Mouse (Mus musculus): ENCODE data around the gene Tmem164.

Tmem164 gene

GRCm38 (mm10) chrX:142748574-142748973 is 67.4 kb downstream of the Tmem164 start:
- no peak for DNase-seq (ENCODE audit: low spot score)

GRCm38 (mm10) chrX:142750775-142751174 is 69.6 kb downstream of the Tmem164 start:
- DNase-seq (ENCODE audit: low spot score), result no peak

GRCm38 (mm10) chrX:142755542-142755941 is 74.3 kb downstream of the Tmem164 start:
- DNase-seq (ENCODE audit: low spot score), result no peak

- no peak for DNase-seq (ENCODE audit: low spot score)
Measured at GRCm38 (mm10) chrX:142760415-142760814, 79.2 kb downstream of the Tmem164 start.

GRCm38 (mm10) chrX:142763337-142763736 is 82.1 kb downstream of the Tmem164 start:
- DNase-seq (ENCODE audit: low spot score), result no peak

- DNase-seq (ENCODE audit: low spot score), result no peak
Measured at GRCm38 (mm10) chrX:142769698-142770097, 88.5 kb downstream of the Tmem164 start.

- no peak for DNase-seq (ENCODE audit: low spot score)
Measured at GRCm38 (mm10) chrX:142773658-142774057, 92.5 kb downstream of the Tmem164 start.

- DNase-seq (ENCODE audit: low spot score), result no peak
Measured at GRCm38 (mm10) chrX:142776131-142776530, 94.9 kb downstream of the Tmem164 start.

- no peak for DNase-seq (ENCODE audit: low spot score)
Measured at GRCm38 (mm10) chrX:142778638-142779037, 97.4 kb downstream of the Tmem164 start.

- no peak for DNase-seq (ENCODE audit: low spot score)
Measured at GRCm38 (mm10) chrX:142786160-142787052, 105.2 kb downstream of the Tmem164 start.

GRCm38 (mm10) chrX:142792185-142792584 is 111.0 kb downstream of the Tmem164 start:
- DNase-seq (ENCODE audit: low spot score), result no peak

- DNase-seq (ENCODE audit: low spot score), result no peak
Measured at GRCm38 (mm10) chrX:142794069-142794610, 112.9 kb downstream of the Tmem164 start.

- no peak for DNase-seq (ENCODE audit: low spot score)
Measured at GRCm38 (mm10) chrX:142804596-142804995, 123.4 kb downstream of the Tmem164 start.

- DNase-seq (ENCODE audit: low spot score), result no peak
Measured at GRCm38 (mm10) chrX:142806126-142806525, 124.9 kb downstream of the Tmem164 start.

- no peak for DNase-seq (ENCODE audit: low spot score)
Measured at GRCm38 (mm10) chrX:142806620-142807061, 125.4 kb downstream of the Tmem164 start.

GRCm38 (mm10) chrX:142808411-142808810 is 127.2 kb downstream of the Tmem164 start:
- DNase-seq (ENCODE audit: low spot score), result no peak

GRCm38 (mm10) chrX:142813146-142813545 is 131.9 kb downstream of the Tmem164 start:
- DNase-seq (ENCODE audit: low spot score), result no peak

GRCm38 (mm10) chrX:142818057-142818682 is 137.0 kb downstream of the Tmem164 start:
- DNase-seq (ENCODE audit: low spot score), result peak; percentile 29

GRCm38 (mm10) chrX:142821239-142821638 is 140.0 kb downstream of the Tmem164 start:
- DNase-seq (ENCODE audit: low spot score), result no peak

- DNase-seq (ENCODE audit: low spot score), result no peak
Measured at GRCm38 (mm10) chrX:142821846-142822245, 140.6 kb downstream of the Tmem164 start.

- DNase-seq (ENCODE audit: low spot score), result no peak
Measured at GRCm38 (mm10) chrX:142825309-142825708, 144.1 kb downstream of the Tmem164 start.

- no peak for DNase-seq (ENCODE audit: low spot score)
Measured at GRCm38 (mm10) chrX:142827644-142828043, 146.4 kb downstream of the Tmem164 start.
